Mouse (Mus musculus): ENCODE results near the gene Synpr.
A peak's percentile ranks its signal among the peaks of the same experiment; 100 is the strongest.

GRCm38 (mm10) chr14:13459333-13459732 lies 174.8 kb downstream of the Synpr start:
- TF ChIP-seq CTCF (IDR thresholded peaks at IDR 0.05) (peak; percentile 39), EP300 (IDR thresholded peaks at IDR 0.05) (no peak)

All from lung, postnatal 0 days (tissue).